Mouse (Mus musculus): Measurements from ENCODE around the gene Gucy2d.
A peak's percentile ranks its signal among the peaks of the same experiment; 100 is the strongest.

Gene Gucy2d

DNA sequence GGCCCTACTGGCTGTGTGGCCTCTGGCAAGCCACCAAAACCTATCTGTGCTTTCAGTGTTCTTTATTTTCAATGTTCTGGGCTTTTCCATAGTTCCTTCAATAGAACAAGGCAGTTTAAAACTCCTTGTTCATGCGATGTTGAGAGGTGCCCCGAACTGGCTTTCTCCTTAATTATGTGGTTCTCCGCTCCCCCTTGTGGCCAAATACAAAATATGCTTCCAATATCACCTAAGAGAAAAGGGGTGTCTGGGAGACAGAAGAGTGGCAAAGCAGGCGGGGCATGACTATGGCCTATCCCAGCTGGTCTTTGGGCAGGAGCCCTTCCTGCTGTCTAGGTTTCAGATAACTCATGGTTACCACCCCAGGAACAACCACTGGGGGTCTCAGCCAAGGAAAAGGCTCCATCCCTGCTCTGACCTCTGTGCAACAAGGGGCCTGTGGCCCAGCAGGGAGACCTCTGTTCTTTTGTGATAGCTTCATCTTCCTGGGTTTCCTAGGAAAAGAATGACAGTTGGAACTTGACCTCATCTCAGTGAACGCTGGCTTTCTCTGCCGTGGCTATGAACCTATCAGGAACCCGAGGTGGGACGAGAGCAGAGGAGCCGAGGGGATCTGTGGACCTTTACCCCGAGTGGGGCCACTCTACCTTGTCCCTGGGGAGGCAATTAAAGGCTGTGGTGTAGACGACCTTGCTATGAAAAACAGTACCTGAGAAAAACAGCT is 7.5 kb downstream of the Gucy2d start:
- no peak for DNase-seq (ENCODE audit: low spot score in 2 of 2)

DNA sequence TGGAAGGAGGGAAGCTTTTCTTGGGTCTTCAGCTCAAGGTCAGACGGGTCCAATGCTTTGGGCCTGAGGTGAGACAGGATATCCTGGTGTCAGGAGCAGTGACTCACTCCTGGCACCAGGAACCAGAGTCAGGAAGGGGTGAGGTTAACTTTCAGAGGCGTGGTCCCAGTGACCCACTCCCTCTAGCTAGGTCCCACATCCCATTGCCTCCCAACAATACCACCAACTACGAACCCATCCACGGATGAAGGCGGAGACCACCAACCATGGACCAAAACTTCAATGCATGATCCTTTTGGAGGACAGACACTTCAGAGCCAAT is 8.1 kb downstream of the Gucy2d start:
- no peak for DNase-seq (ENCODE audit: low spot score in 2 of 2)

DNA sequence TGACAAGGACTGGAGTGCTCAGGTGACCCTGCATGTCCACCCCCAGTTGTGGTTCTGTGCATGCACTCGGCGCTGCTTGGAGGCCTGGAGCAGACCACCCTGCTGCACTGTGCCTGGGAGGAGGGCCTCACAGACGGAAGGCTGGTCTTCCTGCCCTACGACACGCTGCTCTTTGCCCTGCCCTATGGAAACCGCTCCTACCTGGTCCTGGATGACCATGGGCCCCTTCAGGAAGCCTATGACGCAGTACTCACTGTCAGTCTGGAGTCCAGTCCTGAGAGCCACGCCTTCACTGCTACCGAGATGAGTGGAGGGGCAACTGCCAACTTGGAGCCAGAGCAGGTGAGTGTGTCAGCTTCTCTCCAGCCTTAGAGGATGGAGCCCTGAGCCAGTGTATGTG is 9.5 kb downstream of the Gucy2d start:
- no peak for DNase-seq (ENCODE audit: low spot score in 2 of 2)

DNA sequence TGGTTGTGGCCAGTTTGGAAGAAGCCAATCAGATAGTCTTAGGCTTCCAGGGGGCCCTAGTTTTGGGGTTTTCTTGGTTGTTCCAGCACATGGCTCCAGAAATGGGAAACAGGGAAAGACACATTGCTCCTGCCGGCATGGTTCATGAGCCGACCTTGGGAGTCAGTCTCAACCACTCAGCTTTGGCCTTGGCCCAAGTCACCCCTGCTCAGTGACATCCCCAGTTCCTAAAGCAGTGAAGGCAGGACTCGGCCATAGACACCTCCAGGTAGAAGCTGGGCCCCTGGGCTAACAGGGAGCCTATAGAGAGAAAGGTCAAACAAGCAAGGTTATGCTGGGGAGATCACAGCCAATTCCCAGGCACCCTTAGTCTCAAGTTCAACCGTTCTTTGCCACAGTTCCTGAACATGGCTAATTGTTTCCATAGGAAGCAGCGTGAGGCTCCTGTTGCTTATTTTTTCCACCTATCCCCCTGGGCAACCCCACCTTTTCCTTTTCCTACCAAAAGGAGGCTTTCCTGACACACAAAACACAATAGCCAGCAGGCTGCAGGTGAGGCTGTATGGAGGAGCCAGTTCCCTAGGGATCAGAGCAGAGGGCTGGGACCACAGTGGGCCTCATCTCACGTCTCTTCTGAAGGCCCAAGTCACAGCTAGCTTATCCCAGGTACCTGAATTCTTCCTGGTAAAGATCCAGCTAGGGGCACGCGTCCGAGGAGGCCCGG is 14.3 kb downstream of the Gucy2d start:
- DNase-seq (ENCODE audit: low spot score in 2 of 2): no peak

DNA sequence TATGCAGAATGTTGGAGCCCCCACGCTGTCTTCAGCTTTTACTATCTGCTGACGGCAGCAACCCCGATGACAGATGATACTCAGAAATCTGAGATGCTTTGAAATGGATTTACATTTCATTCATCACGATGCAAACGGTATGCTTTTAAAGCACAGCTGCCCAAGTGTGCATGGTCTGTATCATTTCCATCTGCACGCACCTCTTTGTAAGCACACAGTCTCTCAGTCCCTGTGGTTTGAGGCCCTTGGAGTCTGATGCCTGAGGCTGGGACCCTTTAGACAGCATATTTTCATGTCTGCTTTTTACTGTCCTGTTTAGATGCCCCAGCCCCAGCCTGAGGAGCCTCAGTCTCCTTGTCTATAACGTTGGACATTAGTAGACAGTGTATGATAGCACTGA is 20.1 kb downstream of the Gucy2d start:
- DNase-seq (ENCODE audit: low spot score in 2 of 2): no peak

DNA sequence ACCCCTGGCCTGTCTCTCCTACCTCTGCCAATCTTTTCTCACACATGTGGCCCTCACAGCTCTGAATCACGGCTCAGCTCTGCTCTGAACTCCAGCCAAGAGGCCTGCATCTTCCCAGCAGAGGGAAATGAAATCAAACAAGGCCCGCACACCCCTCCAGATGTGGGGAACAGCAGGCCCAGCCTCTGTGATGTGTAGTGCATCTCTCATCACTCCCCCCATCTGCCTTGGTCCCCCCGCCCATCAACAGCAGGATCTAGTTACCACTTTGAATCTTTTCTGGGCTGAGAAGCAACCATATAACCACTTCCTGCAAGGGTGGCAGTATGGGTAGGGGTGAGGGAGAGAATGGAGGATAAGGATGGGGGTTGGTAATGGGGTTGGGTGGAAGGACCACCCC is 28.9 kb downstream of the Gucy2d start:
- no peak for DNase-seq (ENCODE audit: low spot score in 2 of 2)

DNA sequence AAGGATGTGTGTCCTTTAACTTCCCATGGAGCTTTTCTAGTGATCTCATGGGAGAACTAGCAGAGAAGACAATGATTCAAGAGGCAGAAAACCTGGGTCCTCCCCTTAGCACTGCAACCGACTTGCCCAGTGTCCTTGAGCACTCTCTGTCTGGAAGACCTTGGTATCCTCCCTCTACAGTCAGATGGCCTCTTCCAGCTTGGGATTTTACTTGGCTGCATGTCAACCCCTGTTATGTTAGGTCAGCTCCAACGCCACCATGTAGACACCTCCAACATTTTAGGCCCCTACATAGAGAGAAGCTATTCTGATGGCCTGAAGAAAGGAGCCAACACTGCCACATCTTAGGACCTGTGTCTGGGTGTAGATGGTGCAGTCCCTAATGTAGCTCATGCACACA is 32.3 kb downstream of the Gucy2d start:
- no peak for DNase-seq (ENCODE audit: low spot score in 2 of 2)

DNA sequence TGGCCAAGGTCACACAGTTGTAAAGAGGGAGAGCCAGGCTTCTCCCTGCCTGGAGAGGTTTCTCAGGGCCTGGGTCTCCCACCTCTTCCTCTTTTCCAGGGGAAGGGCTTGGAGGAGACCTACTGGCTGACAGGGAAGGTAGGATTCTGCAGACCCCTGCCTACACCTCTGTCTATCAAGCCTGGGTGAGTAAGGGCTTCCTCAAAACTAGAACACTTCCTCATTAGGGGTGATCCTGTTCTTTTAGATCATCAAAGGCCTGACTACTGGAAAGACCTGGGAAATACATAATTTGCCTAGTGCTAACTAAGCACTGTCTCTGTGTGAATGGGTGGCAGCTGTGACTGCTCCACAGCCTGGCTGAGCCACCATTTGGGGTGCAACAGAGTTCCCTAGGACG is 34.3 kb downstream of the Gucy2d start:
- no peak for DNase-seq (ENCODE audit: low spot score in 2 of 2)

DNA sequence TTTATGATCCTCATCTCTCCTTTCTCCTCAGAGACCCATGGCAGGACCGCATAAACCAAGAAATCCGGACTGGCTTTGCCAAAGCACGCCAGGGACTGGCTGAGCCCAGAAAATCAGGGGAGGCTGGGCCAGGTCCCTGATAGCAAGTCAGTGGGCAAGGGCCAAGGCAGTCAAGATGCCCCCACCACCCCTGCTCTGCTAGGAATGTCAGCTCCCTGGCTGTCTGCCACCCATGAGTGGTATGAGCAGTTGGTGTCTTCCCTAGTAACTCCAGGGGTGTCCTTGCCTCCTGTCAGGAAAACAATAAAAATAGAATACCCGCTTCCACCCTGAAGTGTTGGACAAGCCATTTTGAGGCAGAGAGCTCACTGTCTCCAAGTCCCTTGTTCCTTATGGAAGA is 36.9 kb downstream of the Gucy2d start:
- DNase-seq (ENCODE audit: low spot score in 2 of 2): no peak

DNA sequence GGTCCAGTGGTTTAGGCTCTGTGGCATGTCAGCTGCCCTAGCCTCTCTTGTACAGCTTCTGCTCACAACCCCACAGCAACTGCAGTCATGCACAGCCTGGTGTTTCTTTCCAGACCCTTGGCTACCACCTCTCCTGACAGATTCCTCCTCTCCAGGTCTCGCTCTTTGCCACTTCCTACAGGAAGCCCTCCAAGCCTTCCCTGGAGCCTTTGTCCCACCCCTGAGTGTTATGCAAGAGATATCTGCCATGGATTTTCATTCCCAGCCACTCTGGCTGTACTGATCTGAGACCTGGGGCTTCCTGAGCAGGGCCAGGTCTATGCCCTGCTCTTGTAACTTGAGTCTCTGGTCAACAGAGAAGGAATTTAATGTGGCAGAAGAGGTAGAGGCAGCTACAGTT is 40.3 kb downstream of the Gucy2d start:
- no peak for DNase-seq (ENCODE audit: low spot score in 2 of 2)

DNA sequence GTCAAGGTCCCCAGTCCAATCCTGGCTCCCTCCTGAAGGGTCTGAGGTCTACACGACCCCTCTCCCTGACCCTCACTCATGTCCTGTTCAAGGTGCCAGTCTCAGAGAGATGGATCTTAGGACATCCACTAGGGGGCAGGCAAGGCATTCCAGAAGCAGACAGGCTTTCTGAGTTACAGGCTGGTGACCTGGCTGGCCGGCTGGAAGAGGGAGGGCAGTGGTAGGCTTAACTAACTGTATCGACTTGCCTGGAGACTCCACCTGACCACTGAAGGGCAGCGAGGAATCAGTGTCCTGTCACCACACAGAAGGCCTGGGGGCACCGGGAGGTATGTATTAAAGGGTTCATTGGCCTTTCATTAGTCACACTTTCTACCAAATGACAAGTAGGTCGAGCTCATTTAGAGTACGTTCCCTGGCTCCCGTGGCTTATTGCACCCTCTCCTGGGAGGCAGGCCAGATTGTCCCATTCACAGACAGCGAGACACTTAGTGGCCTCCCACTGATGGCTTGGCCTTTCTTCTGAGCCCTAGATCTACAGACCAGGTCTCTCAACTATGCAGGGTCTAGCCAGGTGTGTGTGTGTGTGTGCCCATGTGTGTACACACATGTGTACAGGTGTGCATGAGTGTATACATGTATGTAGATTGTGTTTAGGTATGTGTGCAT is 41.0 kb downstream of the Gucy2d start:
- peak; percentile 37 to 60 for DNase-seq (ENCODE audit: low spot score in 2 of 2)

DNA sequence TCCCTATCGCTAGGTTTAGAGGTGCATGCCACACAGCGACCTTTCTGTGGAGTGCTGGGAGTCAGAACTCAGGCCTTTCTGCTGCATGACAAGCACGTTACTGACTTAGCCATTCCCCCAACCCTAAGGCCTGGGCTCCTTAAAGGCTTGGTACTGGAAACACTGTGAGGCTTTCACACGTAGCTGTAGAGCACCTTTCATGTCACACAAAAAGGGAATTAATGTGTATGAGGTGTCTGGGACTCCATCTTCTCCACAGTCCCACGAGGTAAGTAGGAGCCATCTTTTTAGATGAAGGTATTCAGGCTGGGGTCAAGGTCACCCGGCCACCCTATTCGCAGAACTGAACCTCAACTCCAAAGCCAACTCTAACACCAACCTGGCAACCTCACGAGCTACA is 41.6 kb downstream of the Gucy2d start:
- no peak for DNase-seq (ENCODE audit: low spot score in 2 of 2)

DNA sequence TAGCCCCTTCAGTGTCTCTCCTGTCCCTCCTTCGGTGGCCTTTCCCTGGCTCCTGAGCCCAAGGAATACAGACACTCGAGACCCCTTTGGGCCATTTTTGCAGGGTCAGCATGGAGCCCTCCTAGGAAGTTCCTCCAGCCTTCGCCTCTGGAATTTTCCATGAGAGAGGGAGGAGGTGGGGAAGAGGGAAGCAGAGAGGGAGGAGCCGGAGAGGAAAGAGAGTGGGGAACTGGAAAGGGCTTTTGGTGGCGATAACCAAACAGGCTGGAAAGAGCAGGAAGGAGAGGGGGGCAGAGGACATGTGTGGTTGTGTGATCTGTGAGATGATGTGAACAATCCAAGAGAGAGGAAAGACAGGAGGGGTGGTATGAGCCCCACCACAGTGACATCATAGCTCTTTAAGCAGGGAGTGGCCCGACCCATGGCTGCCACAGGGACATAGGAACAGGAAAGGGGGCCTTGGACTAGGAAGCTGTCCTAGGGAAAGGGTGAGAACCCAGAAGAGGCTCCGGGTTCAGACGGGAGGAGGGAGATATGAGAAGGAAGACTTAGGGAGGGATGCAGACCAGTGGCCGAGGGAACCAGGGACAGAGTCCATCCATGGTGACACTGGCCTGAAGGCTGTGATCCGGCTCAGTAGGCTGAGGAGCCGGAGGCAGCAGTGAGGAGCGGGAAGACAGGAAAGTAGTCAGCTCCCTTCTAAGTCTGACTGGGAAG is 42.5 kb downstream of the Gucy2d start:
- DNase-seq (ENCODE audit: low spot score in 2 of 2): no peak

DNA sequence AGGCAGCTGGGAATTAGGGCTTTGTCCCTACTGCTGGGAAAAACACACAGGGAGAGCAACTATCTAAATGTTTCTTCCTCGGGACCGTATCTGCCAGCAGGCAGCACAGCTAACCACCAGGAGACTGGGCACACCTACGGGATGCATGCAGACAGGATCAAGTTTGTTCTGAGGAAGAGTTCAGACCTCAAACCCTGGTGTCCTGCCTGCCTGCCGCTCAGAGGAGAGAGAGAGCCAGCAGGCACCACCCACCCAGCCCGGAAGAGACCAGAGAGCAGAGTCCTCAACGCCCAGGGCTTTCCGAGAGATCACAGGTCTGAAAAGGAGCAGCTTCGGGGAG is 43.0 kb downstream of the Gucy2d start:
- no peak for DNase-seq (ENCODE audit: low spot score in 2 of 2)

DNA sequence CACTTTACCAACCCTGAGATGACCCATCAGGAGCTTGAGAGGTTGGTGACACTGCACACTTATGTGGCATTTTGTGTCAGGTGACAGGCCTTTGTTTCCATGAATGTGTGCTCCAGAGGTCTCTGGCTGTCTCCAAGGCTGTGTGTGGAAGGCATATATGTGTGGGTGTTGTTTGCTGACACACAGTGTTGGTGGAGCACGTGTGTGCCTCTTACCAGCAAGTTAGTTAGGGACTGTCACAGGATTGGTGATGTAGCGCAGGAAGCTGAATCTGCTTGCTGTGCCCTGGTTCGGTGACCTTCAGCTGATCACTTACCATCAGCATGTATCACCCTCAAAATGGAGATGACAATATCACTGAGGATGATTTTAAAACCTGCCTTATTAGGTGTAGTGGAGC is 44.7 kb downstream of the Gucy2d start:
- no peak for DNase-seq (ENCODE audit: low spot score in 2 of 2)

DNA sequence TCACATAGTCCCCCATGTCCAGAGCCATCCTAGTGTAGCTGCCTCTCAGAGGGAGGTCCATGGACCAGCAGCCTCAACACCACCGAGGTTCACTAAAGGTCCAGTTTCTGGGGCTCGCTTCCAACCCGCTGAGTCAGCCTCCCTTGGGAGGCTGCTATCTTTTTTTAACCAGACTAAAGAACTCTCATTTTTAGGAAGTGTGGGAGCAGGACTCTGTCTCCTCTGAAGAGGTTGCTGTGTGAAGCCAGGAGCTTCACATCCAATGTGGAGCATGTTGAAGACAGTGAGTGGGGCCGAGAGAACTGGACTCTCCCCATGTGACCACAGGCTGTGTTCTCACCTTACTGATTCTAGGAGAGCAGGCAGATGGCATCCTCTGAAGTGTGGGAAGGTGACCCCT is 45.3 kb downstream of the Gucy2d start:
- no peak for DNase-seq (ENCODE audit: low spot score in 2 of 2)

DNA sequence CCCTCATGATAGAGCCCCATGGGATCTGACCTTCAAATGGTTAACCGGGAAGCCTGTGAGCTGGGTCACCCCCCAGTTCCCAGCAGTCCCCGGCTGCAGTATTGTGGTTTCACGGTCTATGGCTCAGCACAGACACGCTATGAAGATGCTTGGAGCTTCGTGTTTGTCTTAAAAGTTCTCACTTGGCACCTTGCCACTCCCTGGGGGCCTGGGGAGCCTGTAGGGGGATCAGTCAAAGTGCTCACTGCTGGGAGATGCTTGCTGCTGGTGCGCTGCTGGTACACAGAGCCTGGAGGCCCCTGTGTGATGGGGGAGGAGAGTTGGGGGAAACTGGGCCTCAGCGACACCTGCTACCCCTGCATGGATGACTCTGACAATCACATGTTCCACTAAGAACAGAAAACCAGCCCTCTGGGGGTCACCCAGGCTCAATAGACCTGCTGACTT is 46.3 kb downstream of the Gucy2d start:
- DNase-seq (ENCODE audit: low spot score in 2 of 2): no peak

DNA sequence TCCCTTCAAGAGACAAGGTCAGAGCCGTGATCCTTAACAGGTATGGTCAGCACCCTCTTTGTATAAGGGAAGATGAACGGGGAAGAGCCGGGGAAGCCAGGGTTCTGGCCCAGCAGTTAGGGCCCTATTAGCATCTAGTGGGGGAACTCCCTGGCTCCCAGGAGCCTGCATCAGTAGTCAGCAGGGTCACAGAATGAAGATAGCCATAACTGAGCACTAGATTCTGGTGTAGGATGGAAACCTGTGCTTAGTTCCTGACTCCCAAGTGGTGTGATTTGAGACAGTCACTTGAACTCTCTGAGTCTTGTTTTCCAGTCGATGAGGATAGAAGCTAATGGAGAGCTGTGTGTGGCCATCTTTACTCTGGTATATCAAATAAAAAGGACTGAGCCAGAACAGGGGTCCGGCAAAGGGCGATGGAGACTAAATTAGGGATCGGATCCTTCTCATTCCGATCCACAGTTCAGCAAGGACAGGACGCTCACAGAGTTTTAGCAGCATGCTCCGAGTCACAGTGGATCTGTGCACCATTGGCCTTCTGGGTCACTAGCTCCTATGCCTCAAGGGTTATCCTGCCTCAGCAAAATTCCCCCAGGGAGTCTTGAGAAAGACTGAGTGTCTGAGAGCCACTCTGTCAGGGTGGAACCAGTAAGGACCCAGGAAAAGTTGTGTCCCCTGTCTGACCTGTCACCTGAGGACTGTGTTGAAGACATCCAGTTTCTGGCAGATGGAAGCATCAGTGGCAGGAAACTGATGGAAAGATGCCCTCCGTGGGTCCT is 47.2 kb downstream of the Gucy2d start:
- no peak for DNase-seq (ENCODE audit: low spot score in 2 of 2)

DNA sequence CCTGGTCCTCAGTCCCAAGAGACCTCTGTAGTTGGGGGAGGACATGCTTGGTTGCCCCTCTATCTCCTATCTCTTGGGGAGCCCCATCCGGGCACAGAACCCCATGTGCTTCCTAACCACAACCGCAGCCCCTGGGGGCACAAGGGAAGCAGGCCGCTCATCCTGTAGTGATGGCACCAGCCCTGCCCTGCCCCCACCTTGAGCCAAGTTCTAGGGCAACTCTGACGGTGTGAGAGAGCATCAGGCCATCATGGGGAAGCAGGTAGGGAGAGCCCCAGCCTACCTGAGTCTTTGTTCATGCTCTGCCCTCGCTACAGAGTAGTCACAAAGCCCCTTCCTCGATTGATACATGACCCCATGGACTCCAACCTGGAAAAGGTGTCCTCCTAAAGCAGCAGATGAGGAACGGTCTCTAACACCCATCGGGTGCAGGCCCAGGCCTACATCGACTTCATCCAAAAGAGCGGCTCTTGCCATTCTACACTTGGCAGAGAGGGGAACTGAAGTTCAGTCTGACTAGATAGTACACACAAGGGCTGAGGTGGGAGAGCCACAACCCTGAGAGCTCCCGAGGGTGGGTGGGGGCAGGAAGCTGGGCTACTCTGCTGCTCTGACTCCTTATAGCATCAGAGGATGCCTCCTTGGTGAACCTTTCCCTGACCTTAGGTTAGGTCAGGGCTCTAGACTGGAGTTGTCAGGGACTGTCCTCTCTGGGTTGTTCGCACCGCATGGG is 48.3 kb downstream of the Gucy2d start:
- DNase-seq (ENCODE audit: low spot score in 2 of 2): no peak

DNA sequence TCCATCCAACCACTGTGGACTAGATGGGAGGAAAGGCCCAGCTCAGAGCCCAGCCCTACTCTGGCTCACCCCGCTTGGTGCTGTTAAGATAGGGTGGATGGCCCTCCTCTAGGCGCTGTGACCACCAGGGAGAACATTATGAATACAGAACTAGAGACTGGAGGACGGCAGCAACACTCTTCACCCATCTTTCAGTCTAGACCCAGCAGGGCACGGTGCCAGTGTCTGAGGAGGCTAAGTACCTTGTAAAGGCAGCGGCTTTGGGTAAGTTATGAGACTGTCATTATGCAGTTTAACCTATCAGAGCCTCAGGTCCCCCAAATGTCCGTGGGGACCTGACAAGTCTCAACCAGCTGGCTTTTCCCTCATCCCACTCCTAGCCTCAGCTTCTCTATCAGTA is 48.9 kb downstream of the Gucy2d start, which contains the start of gene Lrrc32:
TSS of gene Lrrc32 (plus strand) at position 153 of the 400 bp plus-strand sequence.
- no peak for DNase-seq (ENCODE audit: low spot score in 2 of 2)

DNA sequence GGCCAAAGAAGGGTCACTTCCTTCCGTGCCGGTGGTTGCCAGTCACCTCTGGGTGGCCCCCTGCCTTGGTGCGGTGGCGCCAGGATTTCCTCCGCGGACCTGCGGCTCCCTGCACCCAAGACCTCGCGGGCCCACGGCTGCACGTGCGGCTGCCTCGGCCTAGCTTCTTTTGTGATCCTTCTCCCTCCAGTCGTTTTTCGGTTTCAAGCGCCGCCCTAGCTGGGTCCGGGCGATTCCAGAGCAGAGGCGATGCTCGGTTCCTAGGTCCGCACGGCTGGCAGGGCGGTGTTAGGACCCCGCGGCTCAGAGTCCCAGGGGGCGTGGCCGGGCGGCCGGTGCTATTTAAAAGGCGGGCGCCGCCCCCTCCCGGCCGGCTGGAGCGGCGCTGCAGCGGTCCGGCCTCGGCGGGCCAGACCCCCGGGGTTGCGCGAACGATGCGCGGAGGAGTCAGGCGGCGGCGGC is 49.4 kb downstream of the Gucy2d start:
- DNase-seq (ENCODE audit: low spot score in 2 of 2): peak; percentile 44 to 50
